Mouse (Mus musculus): ENCODE data around the gene Bcl11b. TPM values are rescaled to one million over a fixed set of nuclear protein-coding genes. Genes with fewer than 3 reads are reported as not detected.

The Bcl11b gene
- polyA plus RNA-seq, 1 experiment: 27.2 TPM

- H3K4me1 ChIP-seq (ENCODE audit: control insufficient read depth, insufficient read depth, low read length): 0 out of 2 replicates have a peak, but pooled peaks cover 2% of the 10 kb centered on the region
- H3K27ac ChIP-seq (ENCODE audit: insufficient read depth, low read length): no peak overlapping the region
- TF ChIP-seq CTCF (IDR thresholded peaks at IDR 0.05; ENCODE audit: extremely low read depth, insufficient read depth, low read length) (no peak), POLR2A (IDR thresholded peaks at IDR 0.05; ENCODE audit: extremely low read depth, insufficient read depth, low read length) (no peak)
- H3K4me3 ChIP-seq (ENCODE audit: insufficient read depth, low read length): no peak overlapping the region
Observed at GRCm38 (mm10) chr12:107880748-107881147, 122.7 kb downstream of the Bcl11b start.

- H3K4me1 ChIP-seq (ENCODE audit: control insufficient read depth, insufficient read depth, low read length): 0 out of 2 replicates have a peak, but pooled peaks cover 2% of the 10 kb centered on the region
- H3K4me3 ChIP-seq (ENCODE audit: insufficient read depth, low read length): no peak overlapping the region
- TF ChIP-seq CTCF (IDR thresholded peaks at IDR 0.05; ENCODE audit: extremely low read depth, insufficient read depth, low read length): no peak
- TF ChIP-seq POLR2A (IDR thresholded peaks at IDR 0.05; ENCODE audit: extremely low read depth, insufficient read depth, low read length): no peak
- H3K27ac ChIP-seq (ENCODE audit: insufficient read depth, low read length): no peak overlapping the region
Observed at GRCm38 (mm10) chr12:107879114-107879777, 124.2 kb downstream of the Bcl11b start.

- Histone ChIP-seq H3K27ac (ENCODE audit: insufficient read depth, low read length) (no peak overlapping the region), H3K4me3 (ENCODE audit: insufficient read depth, low read length) (no peak overlapping the region)
- TF ChIP-seq CTCF (IDR thresholded peaks at IDR 0.05; ENCODE audit: extremely low read depth, insufficient read depth, low read length) (no peak), POLR2A (IDR thresholded peaks at IDR 0.05; ENCODE audit: extremely low read depth, insufficient read depth, low read length) (no peak)
Observed at GRCm38 (mm10) chr12:107876237-107876636, 127.2 kb downstream of the Bcl11b start.

GRCm38 (mm10) chr12:107874467-107875142 is 128.8 kb downstream of the Bcl11b start:
- Histone ChIP-seq H3K27ac (ENCODE audit: insufficient read depth, low read length) (no peak overlapping the region), H3K4me3 (ENCODE audit: insufficient read depth, low read length) (no peak overlapping the region)

More at GRCm38 (mm10) chr12:107876237-107876636, 127.2 kb downstream of the Bcl11b start:
- H3K4me1 ChIP-seq (ENCODE audit: control insufficient read depth, insufficient read depth, low read length): no peaks in the 10 kb centered on the region

GRCm38 (mm10) chr12:107869526-107870050 is 133.8 kb downstream of the Bcl11b start:
- Histone ChIP-seq H3K27ac (ENCODE audit: insufficient read depth, low read length) (no peak overlapping the region), H3K4me3 (ENCODE audit: insufficient read depth, low read length) (no peak overlapping the region), H3K4me1 (ENCODE audit: control insufficient read depth, insufficient read depth, low read length) (no peaks in the 10 kb centered on the region)
- TF ChIP-seq CTCF (IDR thresholded peaks at IDR 0.05; ENCODE audit: extremely low read depth, insufficient read depth, low read length) (no peak), POLR2A (IDR thresholded peaks at IDR 0.05; ENCODE audit: extremely low read depth, insufficient read depth, low read length) (no peak)

More at GRCm38 (mm10) chr12:107874467-107875142, 128.8 kb downstream of the Bcl11b start:
- TF ChIP-seq CTCF (IDR thresholded peaks at IDR 0.05; ENCODE audit: extremely low read depth, insufficient read depth, low read length) (no peak), POLR2A (IDR thresholded peaks at IDR 0.05; ENCODE audit: extremely low read depth, insufficient read depth, low read length) (no peak)
- no peaks in the 10 kb centered on the region for H3K4me1 ChIP-seq (ENCODE audit: control insufficient read depth, insufficient read depth, low read length)

- Histone ChIP-seq H3K4me1 (ENCODE audit: control insufficient read depth, insufficient read depth, low read length) (no peaks in the 10 kb centered on the region), H3K27ac (ENCODE audit: insufficient read depth, low read length) (no peak overlapping the region), H3K4me3 (ENCODE audit: insufficient read depth, low read length) (no peak overlapping the region)
- TF ChIP-seq POLR2A (IDR thresholded peaks at IDR 0.05; ENCODE audit: extremely low read depth, insufficient read depth, low read length) (no peak), CTCF (IDR thresholded peaks at IDR 0.05; ENCODE audit: extremely low read depth, insufficient read depth, low read length) (no peak)
Observed at GRCm38 (mm10) chr12:107868291-107868690, 135.1 kb downstream of the Bcl11b start.

Other genes with a start within 250 kb of the Bcl11b start
- 107 and 110 TPM in 2 replicates for gene Setd3, start 175.7 kb upstream of the Bcl11b start, polyA plus RNA-seq (2012; rRNA removed)
- gene Ccnk, start 176.0 kb upstream of the Bcl11b start, polyA plus RNA-seq (2012; rRNA removed): 24.0 and 24.8 TPM in 2 replicates